Mouse (Mus musculus): Measurements from ENCODE around the gene Ncapg.
"Not testable (repeated sequence)": the region's sequence is repeated elsewhere in the genome, so short reads cannot be mapped to it uniquely, and the experiment has no call there.

The Ncapg gene

GRCm38 (mm10) chr5:45669598-45670279 lies at the start of gene Ncapg:
Gene Ncapg (plus strand): TSS chr5:45669919.
- DNase-seq = peak; percentile 99

GRCm38 (mm10) chr5:45621511-45621910 lies 48.2 kb upstream of the Ncapg start:
- DNase-seq = no peak

- no peak for DNase-seq
These were observed 41.9 kb upstream of the Ncapg start for GRCm38 (mm10) chr5:45627771-45628170.

- no peak for DNase-seq
These were observed 40.2 kb upstream of the Ncapg start for GRCm38 (mm10) chr5:45629470-45629869.

GRCm38 (mm10) chr5:45638378-45638777 lies 31.3 kb upstream of the Ncapg start:
- DNase-seq = no peak

- peak; percentile 29 to 31 for DNase-seq
These were observed 30.7 kb upstream of the Ncapg start, which contains the start of gene Fam184b for GRCm38 (mm10) chr5:45638806-45639714. Gene Fam184b (minus strand): TSS chr5:45639614.

- no peak for DNase-seq
These were observed 30.0 kb upstream of the Ncapg start for GRCm38 (mm10) chr5:45639715-45640092.

- DNase-seq = peak; percentile 13 to 57
These were observed 18.6 kb upstream of the Ncapg start for GRCm38 (mm10) chr5:45651026-45651703.

- not testable (repeated sequence) for DNase-seq
These were observed 11.3 kb upstream of the Ncapg start for GRCm38 (mm10) chr5:45658406-45658805.

- peak in 1 of 2 experiments; percentile 30 for DNase-seq
These were observed 1.4 kb upstream of the Ncapg start for GRCm38 (mm10) chr5:45668324-45668723.

- no peak for DNase-seq
These were observed 888 bp upstream of the Ncapg start for GRCm38 (mm10) chr5:45668831-45669230.

GRCm38 (mm10) chr5:45669234-45669597 lies 503 bp upstream of the Ncapg start:
- no peak for DNase-seq

- DNase-seq = no peak
These were observed 556 bp downstream of the Ncapg start for GRCm38 (mm10) chr5:45670280-45670670.

- DNase-seq = no peak
These were observed 1.3 kb downstream of the Ncapg start for GRCm38 (mm10) chr5:45670894-45671494.

- DNase-seq = no peak
These were observed 5.3 kb downstream of the Ncapg start for GRCm38 (mm10) chr5:45675032-45675431.

- DNase-seq = no peak
These were observed 7.9 kb downstream of the Ncapg start for GRCm38 (mm10) chr5:45677639-45678038.

GRCm38 (mm10) chr5:45679955-45680354 lies 10.2 kb downstream of the Ncapg start:
- no peak for DNase-seq

GRCm38 (mm10) chr5:45683388-45683787 lies 13.7 kb downstream of the Ncapg start:
- DNase-seq = no peak

- no peak for DNase-seq
These were observed 15.5 kb downstream of the Ncapg start for GRCm38 (mm10) chr5:45685243-45685642.

- DNase-seq = no peak
These were observed 16.5 kb downstream of the Ncapg start for GRCm38 (mm10) chr5:45686223-45686622.

GRCm38 (mm10) chr5:45689152-45689551 lies 19.4 kb downstream of the Ncapg start:
- no peak for DNase-seq

- DNase-seq = no peak
These were observed 21.1 kb downstream of the Ncapg start for GRCm38 (mm10) chr5:45690802-45691201.

- no peak for DNase-seq
These were observed 22.0 kb downstream of the Ncapg start for GRCm38 (mm10) chr5:45691678-45692077.

All from kidney, adult 8-10 months (tissue).